Mouse (Mus musculus): ENCODE data around the gene Sdk1. TPM values are rescaled to one million over a fixed set of nuclear protein-coding genes. Genes with fewer than 3 reads are reported as not detected.

Gene Sdk1
- polyA plus RNA-seq, 3 experiments from 2014 or later = not detected

DNA sequence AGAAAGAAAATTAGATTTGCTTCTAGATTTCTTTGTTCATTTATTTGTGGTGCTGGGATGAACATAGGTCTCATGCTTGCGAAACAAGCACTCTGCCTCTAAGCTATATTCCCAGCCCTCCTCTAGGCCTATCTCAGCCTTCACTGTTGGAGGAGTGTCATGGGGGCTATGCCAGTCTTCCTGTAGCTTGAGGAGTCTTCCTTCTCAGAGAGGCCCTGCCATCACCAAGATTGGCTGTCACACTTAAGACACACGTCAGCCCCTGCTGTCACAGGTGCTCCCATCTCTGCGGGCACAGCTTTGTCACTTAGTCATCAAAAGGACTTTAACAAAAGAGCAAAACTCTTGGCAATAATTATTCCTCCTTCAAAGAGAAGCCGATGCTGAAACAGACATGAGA, 536.9 kb downstream of the Sdk1 start:
- ATAC-seq = no peak

DNA sequence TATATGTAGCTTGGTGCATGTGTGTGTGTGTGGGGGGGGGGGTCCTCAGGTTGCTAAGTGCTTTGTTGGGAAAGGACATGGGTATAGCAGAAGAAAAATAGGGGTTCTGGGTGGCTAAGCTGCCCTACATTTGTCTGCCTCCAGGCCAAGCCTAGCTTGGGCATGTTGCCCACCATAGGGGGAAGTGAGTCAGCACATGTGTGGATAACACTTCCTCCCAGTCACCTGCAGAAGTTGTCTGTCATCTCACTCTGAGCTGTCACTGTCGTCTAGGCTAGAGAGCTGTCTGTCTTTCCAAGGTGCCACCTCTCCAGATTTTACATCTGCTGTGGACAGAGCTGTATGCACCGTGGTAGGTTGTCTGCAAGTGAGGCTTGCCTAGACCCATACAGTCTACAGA, 539.9 kb downstream of the Sdk1 start:
- no peak for ATAC-seq

DNA sequence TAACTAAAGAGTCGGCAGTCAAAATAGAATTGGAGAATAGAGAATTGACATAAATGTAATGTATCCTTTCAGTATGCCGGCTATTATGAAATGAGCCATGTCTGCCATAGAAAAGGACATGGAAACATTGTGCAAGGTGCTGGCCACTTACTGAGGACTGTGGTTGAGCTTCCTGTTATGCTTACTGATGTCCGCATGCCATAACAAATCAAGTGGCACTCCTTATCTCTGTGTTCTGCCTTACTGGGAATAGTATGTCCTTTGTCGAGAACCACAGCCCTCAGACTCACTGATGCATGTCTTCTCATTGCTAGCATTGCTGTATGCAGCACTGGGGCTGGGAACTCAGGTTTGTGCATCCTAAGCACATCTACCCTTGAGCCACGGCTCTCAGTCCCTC, 541.0 kb downstream of the Sdk1 start:
- ATAC-seq = no peak

DNA sequence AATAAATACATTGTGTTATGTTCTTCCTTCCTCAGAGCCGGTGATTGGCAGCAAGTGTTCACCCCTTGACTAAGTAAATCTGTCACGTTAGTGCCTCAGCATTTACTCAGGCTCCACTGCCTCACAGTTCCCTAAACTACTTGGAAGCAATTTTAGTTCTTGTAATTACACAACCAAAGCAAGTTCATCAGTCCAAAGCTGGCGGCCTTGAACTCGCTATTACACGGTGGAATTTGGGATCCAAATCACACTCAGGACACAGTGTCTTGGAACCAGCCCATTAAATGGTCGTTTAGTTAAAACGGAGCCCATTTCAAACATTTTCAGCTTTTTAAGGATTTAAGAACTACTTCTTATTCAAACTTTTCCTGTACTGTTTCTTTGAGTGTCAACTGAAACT, 542.2 kb downstream of the Sdk1 start:
- no peak for ATAC-seq

DNA sequence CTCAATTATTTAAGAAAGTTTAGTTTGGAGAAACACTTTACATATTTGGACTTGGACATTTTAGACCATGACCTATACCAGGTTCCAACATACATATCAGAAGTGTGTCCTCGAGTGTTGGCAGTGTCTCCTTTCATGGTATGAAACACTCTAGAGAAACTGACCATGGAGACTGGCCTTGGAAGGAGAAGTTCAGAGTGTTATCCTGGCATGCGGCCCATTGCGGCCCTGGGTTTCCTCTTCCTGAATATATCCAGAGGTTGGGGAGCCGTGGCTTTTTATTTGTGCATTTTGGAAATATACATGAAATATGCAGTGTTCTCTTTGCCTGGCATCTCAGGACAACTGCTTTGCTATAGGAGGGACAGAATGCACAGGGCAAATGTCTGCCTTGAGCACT, 552.6 kb downstream of the Sdk1 start:
- no peak for ATAC-seq

DNA sequence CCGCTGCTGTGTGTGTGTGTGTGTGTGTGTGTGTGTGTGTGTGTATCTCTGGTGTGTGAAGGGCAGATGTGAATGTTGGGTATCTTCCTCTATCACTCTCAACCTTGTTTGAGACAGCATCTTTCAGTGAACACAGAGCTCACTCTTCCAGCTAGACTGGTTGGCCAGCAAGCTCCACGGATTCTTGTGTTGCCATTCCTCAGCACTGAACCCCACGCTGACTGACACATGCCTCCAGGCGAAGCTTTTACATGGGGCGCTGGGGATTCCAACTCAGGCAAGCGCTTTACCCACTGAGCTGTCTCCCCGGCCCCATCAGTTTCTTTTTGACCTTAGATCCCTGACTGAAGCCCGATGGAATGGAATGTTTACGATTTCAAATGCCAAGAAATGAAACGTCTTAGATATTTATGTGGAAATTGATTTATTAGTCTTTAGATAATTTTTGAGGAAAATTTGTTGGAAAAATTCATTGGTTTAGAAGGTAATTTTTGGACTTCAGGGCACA, 582.6 kb downstream of the Sdk1 start:
- ATAC-seq = no peak

DNA sequence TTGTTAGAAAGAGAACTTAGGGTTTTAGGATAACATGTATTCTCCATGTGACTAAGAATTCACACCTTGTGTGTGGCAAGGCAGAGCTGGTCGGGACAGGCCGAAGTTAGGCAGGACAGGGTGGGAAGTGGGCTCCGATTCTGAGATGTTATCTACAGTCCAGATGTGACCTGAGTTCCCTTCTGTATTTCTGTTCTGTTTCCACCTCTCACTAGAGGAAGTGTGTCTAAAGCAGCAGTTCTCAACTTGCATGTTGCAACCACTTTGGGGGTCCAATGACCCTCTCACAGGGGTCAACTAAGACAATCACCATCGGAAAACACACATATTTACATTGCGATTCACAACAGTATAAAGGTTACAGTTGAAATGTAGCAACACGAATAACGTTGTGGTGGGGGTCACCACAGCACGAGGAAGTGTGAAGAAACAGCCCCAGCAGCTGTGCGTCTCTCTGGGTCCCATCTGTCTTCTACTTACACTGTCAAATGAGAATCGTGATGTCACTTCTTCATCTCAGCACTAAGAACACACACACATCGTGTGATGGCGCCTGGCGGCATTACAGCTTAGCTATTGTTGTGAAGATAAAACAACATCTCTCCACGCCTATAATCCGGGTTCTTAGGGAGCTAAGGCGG, 583.6 kb downstream of the Sdk1 start:
- ATAC-seq = no peak

DNA sequence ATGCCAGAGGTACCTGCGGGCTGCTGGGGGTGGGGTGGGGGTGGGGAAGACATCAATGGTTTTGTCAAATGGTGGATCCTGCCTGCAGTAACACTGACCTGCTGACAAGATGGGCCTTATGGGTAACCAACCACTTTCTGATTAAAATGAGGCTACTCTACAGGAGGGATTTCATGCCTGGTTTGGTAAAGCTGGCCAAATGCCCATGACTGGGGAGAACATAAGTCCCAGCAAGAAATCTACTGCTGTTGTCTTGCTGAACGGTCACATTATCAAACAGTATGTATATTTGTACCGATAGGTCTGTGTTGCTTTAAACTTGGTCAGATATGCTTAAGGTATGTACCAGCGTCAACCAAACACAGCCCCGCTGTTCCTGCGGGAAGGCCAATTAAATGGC, 594.3 kb downstream of the Sdk1 start:
- ATAC-seq = no peak

DNA sequence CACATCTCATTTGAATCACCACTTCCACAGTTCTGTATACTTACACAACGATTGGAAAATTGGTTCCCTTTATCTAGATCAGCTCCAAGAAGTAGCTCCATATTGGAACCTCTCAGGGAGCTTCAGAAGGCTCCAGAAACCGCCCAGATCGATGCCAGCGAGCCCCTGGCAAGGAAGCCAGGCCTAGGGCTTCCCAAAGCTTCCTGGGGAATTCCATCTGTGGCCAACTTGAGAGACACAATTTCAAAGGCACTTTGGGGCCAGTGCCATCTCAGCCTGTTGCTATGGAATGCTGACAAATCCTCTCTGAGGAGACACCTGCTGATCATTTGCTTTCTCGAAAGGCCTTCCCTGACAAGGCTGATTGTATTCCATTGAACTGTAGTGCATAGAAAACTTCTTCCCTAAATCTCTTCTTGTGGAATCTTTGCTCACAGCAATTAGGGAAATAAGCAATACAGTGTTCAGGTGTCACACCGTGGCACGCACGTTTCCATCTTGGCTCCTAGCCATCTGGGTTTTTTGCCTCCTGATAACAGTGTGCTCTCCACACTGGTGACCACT, 595.7 kb downstream of the Sdk1 start:
- ATAC-seq = no peak

DNA sequence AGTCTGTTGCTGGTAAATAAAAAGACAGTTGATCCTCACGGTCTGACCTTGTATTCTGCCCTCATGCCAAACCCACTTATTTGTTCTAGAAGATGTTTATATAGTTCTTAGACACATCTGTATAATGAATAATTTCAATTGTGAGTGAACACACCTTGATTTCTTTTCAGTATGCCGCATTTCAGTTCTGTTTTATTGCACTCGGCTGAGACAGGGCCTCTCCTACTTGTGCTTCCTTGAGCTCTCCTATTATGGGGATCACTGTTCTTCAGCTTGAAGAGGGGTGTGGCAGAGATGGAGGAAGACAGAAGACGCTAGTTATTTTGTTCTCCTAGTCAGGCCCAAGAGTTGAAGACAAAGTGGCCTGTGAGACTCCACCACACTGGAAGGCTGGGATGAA, 603.4 kb downstream of the Sdk1 start:
- ATAC-seq = no peak

DNA sequence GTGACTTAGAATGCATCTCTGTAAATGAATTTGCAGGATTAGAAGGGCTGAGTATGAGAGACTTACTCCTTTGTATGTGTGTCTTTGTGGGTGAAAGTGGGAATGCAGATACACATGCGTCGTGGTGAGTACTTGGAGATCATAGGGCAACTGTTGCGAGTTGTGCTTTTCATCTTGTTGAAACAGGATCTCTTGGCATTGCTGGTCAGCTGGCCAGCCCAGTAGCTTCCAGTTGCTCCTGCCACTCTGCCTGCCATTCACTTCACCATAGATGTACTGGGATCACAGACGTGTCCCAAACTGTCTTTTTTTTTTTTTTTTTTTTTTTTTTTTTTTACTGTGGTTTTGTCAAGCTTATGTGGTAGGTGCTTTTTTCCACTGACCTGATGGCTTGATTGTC, 606.4 kb downstream of the Sdk1 start:
- ATAC-seq = no peak

DNA sequence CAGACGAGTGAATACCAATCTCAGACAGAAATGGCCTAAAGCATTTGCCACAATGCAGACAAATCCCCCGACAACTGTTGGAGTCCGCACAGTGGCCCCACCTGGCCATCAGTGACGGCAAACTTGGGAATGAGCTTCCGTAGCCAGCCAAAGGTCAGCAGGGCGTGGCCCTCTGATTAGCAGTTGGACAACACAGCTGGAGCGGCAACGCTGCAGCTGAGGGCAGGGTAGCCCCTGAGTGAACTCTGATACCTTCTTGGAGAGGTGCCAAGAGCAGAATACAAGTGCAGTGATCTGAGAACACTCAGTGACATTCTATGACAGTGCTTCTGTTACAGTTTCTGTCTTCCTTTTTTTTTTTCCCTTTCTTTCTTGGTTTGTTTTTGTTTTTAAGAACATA, 610.9 kb downstream of the Sdk1 start:
- ATAC-seq = no peak

DNA sequence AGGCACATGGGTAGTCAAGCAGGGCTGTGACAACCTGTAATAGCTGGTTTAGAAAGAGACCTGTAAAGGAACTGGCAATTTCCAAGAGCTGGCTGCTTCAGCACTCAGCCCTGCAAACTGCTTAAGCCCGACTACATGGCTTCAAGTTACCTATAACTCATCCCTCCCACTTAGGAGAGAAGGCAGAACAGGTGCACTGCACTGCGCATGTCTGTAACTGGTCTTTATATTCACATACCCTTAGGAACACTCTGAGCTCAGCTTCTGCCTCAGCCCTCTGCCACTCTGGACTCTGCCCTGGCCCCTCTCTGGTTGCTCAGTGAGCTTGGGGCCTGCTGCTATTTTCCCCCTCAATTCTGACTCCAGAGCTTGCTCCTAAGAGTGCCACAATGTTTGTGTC, 615.2 kb downstream of the Sdk1 start:
- ATAC-seq = no peak

DNA sequence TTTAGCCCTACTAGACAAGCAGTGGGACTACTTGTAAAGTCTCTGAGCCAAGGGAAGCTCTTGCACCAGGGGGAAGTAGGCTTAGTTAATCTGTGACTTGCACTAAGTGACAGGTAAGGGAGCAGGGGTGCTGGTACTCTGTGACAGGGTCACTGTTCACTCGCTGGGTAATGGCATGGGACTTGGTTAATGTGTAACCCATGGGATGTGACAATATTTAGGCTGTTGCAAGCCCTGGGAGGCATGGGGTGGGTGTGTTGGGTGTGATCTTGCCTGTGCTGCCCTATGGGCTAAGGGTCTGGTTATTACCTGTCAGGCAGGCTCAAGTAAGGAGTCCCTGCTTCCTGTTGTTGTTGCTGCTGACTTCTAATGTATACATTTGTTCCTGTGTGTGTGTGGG, 616.5 kb downstream of the Sdk1 start:
- ATAC-seq = no peak

DNA sequence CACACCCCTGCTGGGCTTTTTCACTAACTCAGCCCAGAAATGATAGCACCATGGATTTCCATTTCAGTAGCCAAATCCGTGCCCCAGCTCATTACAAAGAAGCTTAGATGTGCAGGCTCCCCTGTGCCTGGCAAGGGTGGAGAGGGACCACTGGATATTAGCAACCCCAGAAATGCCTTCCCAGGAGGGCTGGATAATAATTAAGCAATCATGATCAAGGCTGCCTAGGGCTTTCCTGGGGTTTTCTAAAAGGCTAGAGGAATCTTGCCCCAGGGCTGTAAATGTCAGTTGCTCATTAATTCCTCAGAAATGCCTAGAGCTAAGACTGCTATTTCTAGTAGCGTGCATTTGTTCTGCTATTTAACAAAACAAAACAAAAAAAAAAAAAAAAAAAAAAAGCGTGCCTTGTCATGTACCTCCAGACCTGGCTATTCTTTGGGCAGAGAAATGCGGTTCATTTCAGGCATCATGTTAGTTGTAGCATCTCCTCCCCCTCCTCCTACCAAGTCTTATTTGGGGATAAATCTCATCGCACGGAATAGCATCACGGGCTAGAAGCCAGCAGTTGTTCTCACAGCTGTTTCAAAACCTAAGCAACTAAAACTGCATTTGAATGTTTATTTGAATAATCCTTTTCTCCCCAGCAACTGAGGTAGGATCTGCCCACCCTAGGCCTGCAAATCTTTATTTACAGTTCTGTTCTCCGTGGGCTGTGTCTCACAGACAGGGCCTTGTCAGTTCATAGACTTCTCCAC, 617.3 kb downstream of the Sdk1 start:
- no peak for ATAC-seq

DNA sequence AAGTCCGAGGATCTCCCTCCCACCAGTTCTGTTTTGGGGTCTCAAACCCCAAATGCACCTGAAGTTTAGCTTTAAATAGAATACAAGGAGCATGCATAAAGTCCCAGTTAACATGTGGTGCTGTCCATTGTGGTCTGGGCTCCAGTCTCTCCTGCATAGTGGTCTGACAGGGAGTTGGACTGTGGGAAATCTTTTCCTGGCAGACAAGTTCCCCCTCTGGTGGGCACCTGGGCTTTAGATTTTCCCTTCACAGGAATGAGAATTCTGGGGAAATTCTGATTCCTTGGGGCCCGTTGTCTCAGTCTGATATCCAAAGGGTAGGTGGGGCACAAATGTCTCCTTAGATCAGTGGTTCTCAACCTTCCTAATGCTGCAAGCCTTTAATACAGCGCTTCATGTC, 624.8 kb downstream of the Sdk1 start:
- no peak for ATAC-seq

DNA sequence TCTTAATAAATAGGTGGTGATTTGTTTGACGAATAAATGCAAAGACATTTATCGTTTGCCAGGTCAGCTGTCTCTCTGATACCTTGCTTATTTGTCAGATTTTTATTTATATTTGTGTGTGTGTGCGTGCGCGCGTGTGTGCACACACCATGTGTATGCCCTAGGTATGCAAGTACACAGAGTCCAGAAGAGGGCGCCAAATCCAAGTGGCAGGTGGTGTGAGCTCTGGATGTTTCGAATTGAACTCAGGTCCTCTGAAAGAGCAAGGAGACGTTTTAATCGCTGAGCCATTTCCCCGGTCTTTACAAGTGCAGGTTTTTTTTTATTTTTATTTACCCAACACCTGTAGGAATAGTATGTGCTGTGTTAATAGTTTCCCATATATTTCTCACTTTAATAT, 632.5 kb downstream of the Sdk1 start:
- ATAC-seq = no peak

DNA sequence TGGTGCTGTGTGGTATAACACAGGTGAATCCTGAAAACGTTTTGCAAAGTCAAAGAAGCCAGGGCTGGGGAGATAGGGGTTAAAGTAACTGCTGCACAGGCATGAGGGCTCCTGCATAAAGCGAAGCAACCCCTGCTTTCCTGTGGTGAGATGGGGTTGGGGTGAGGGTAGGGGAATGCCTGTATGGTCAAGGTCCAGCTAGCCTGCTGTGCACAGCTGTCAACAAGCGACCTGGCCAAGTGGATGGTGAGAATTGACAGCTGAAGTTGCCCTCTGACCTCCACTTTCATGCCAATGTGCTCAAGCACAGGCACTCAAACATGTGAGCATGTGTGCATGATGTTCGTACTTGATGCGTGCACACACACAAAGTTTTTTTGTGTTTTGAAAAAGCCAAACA, 639.4 kb downstream of the Sdk1 start:
- no peak for ATAC-seq

DNA sequence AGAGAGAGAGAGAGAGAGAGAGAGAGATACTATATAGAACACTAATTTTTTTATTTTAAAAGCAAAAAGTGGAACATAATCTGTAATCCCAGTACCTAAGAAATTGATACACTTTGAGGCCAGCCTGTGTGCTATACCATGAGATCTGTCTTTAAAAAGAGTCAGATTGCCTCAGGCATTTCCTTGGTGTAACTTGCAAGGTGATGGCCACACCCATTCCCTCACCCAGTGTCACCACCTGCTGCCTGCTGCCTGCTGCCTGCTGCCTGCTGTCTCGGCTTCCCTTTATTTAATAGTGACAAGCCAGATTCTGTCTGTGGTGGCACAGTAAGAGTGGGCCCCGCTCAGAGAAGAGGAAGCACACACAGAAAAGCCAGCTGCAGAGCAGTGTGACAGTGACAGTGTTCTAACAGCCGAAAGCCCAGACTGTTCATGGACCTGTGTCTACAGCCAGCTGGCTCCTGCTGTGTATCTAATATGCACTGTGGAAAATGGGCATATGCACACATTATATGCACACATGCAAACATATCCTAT, 642.9 kb downstream of the Sdk1 start:
- no peak for ATAC-seq

DNA sequence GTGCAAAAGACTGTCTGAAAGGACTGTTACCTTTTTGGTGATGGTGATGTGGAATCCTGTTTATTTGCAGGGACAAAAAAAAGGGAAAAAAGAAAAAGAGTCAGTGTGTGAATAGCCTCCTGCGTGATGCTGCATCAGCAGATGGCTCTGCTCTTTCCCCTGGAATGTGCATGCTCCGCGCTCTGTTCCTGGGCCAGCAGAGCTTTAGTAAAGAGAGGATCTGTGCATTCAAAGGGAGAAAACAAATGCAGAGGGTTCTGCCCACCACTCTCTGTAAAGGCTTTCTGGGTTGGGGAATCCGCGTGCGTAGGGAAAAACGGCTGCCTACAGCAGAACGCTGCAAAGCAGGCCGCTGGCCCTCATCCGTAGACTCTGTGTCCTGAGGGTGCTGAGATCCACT, 644.7 kb downstream of the Sdk1 start:
- ATAC-seq = no peak

DNA sequence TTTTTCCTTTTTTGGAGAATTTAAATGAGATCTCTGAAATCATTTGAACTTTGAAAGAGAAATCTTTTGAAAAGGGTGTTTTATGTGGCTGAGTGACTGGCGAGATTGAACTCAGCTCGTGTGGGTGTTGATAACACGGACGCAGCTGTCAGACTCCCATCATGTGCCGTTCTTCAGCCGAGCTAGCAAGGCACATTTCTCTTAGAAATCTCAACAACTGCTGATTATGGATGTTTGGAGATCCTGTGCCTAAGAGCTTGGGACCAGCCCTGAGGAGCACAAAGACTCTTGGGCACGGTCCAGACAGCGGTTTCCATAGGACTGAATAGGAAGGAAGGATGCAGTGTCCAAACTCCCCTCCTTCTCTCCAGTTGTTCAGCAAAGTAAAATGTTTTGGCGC, 648.5 kb downstream of the Sdk1 start:
- no peak for ATAC-seq

DNA sequence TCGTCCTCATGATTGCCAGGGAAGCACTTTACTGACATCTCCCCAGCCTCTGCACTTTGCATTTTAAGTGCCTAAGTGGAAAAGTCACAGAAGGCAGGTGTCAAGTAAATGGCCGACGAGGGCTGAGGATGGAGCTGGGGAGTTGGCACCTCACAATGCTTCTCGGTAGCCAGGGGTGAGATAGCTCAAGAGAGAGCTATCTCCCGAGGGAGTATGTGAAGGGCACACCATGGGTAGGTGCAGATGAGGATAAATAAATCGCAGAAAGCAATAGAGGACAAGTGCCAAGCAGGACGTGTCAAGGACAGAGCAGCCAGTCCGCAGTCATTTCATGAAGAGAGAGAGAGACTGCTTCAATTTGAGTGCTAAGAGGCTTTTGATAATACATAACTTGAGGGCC, 655.1 kb downstream of the Sdk1 start:
- ATAC-seq = no peak

DNA sequence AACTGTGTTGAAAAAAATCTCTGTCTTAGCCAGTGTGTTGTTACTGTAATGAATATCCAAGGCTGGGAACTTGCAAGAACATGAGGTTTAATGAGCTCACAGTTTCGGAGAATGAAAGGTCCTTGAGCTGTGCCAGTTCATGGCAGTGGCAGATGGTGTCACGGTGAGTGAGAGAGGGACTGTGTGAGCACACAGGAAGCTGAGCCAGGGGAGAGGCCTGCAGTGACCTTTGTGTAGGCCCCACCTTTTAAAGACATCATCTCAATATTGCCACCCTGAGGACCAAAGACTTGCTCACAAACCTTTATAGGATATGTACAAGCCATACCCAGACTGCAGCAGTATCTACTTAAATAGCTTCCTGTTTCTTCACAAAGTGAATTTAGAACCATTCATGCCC, 656.2 kb downstream of the Sdk1 start:
- ATAC-seq = no peak

DNA sequence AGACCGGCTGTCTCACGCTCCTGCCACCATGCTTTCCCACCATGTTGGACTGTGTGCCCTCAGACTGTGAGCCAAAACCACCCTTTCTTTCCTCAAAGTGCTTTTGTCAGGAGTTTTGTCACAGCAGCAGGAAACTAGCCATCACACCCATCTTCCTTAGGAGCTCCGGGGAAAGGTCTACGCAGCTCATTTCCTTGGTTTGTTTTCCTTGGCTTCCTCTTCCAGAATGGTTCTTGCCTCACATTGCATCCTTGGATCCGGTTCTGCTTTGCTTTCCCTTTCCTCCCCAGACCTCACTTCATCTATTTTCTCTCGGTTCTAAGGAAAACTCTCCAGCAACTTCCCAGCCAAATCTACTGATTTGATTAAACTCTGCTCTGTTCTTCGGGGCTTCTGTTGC, 658.5 kb downstream of the Sdk1 start:
- ATAC-seq = no peak
